In genomic region chr11:98360866-98361521, GRCm38 (mm10) we compare ENCODE assay signal across 8 mouse cellular contexts. TPM values are rescaled to one million over a fixed set of nuclear protein-coding genes. Genes with fewer than 3 reads are reported as not detected.
DNase-seq lines count a peak whose midpoint lies in the region; ATAC-seq and TF ChIP-seq lines count a peak whose summit lies in the region.

No protein-coding gene starts in this region.

- no peak overlapping the region; the same call in 1 of the 2 replicates for H3K4me2 ChIP-seq in embryonic facial prominence, embryonic 14.5 days (ENCODE audit: low read depth, low read length)
- no peak overlapping the region for H3K4me2 ChIP-seq in limb, embryonic 13.5 days (replicated peaks)
- 0 out of 2 replicates have a peak overlapping the region, but pooled peaks have one; percentile 2 for H3K4me2 ChIP-seq in neural tube, embryonic 15.5 days

- peaks cover 37% of the 10 kb centered on the region; the same call in 1 of the 2 replicates for H3K79me2 ChIP-seq in liver, adult 2 months (ENCODE audit: control insufficient read depth, insufficient read depth, low read length)

- 81% methylated on average over 9 of the region's 9 CpGs for WGBS in liver, adult 2 months
- WGBS in embryonic facial prominence, embryonic 14.5 days: 43% methylated on average over 9 of the region's 9 CpGs
- WGBS in limb, embryonic 13.5 days: 80% methylated on average over 9 of the region's 9 CpGs
- 24% methylated on average over 9 of the region's 9 CpGs for WGBS in neural tube, embryonic 15.5 days

- no peaks in the 10 kb centered on the region for H3K9me3 ChIP-seq in embryonic facial prominence, embryonic 14.5 days (ENCODE audit: control insufficient read depth, low read length)
- H3K9me3 ChIP-seq in limb, embryonic 13.5 days: no peaks in the 10 kb centered on the region
- H3K9me3 ChIP-seq in neural tube, embryonic 15.5 days (replicated peaks): no peaks in the 10 kb centered on the region

- ATAC-seq in embryonic facial prominence, embryonic 14.5 days (ENCODE audit: low read depth): no peak
- ATAC-seq in limb, embryonic 13.5 days (ENCODE audit: low FRiP score, low read depth): no peak
- ATAC-seq in neural tube, embryonic 15.5 days (ENCODE audit: low FRiP score): no peak

- no peaks in the 10 kb centered on the region for H3K27me3 ChIP-seq in liver, adult 2 months (ENCODE audit: control insufficient read depth, insufficient read depth, low read length)
- no peaks in the 10 kb centered on the region for H3K27me3 ChIP-seq in embryonic facial prominence, embryonic 14.5 days (replicated peaks; ENCODE audit: control insufficient read depth, insufficient read depth, low read length)
- no peaks in the 10 kb centered on the region for H3K27me3 ChIP-seq in limb, embryonic 13.5 days
- H3K27me3 ChIP-seq in neural tube, embryonic 15.5 days (replicated peaks): no peaks in the 10 kb centered on the region

- no peaks in the 10 kb centered on the region for H3K36me3 ChIP-seq in liver, adult 2 months (ENCODE audit: control insufficient read depth, insufficient read depth, low read length)
- H3K36me3 ChIP-seq in embryonic facial prominence, embryonic 14.5 days (ENCODE audit: control insufficient read depth, insufficient read depth, low read length): no peaks in the 10 kb centered on the region
- H3K36me3 ChIP-seq in limb, embryonic 13.5 days: no peaks in the 10 kb centered on the region
- H3K36me3 ChIP-seq in neural tube, embryonic 15.5 days: no peaks in the 10 kb centered on the region

- H3K4me3 ChIP-seq in liver, adult 2 months (ENCODE audit: insufficient read depth, low read depth, low read length): no peak overlapping the region
- no peak overlapping the region for H3K4me3 ChIP-seq in embryonic facial prominence, embryonic 14.5 days (ENCODE audit: low read depth, low read length)
- H3K4me3 ChIP-seq in limb, embryonic 13.5 days: no peak overlapping the region
- no peak overlapping the region for H3K4me3 ChIP-seq in neural tube, embryonic 15.5 days (replicated peaks)

- H3K9ac ChIP-seq in liver, adult 2 months (ENCODE audit: low read depth, low read length): no peak overlapping the region
- H3K9ac ChIP-seq in embryonic facial prominence, embryonic 14.5 days (ENCODE audit: low read depth, low read length): 0 out of 2 replicates have a peak overlapping the region, but pooled peaks have one; percentile 21
- peak overlapping the region; percentile 45 for H3K9ac ChIP-seq in limb, embryonic 13.5 days
- H3K9ac ChIP-seq in neural tube, embryonic 15.5 days (replicated peaks): 0 out of 2 replicates have a peak overlapping the region, but pooled peaks have one; percentile 0

- H3K27ac ChIP-seq in liver, adult 2 months (replicated peaks; ENCODE audit: insufficient read depth, low read depth, low read length): peak overlapping the region; percentile 46
- no peak overlapping the region for H3K27ac ChIP-seq in embryonic facial prominence, embryonic 14.5 days (replicated peaks; ENCODE audit: low read depth, low read length)
- no peak overlapping the region for H3K27ac ChIP-seq in limb, embryonic 13.5 days
- H3K27ac ChIP-seq in neural tube, embryonic 15.5 days (replicated peaks): peak overlapping the region; percentile 68

- no peak for TF ChIP-seq CTCF in liver, adult 2 months (IDR thresholded peaks at IDR 0.05; ENCODE audit: low read depth, low read length)

- no peak for TF ChIP-seq POLR2A in liver, adult 2 months (IDR thresholded peaks at IDR 0.05; ENCODE audit: extremely low read depth, insufficient read depth, low read length)

- H3K4me1 ChIP-seq in liver, adult 2 months (ENCODE audit: control insufficient read depth, insufficient read depth, low read length): peaks cover 27% of the 10 kb centered on the region
- peaks cover 8% of the 10 kb centered on the region; the same call in 1 of the 2 replicates for H3K4me1 ChIP-seq in embryonic facial prominence, embryonic 14.5 days (ENCODE audit: control insufficient read depth, insufficient read depth, low read length)
- H3K4me1 ChIP-seq in limb, embryonic 13.5 days: peaks cover 23% of the 10 kb centered on the region
- H3K4me1 ChIP-seq in neural tube, embryonic 15.5 days: peaks cover 49% of the 10 kb centered on the region

- DNase-seq in liver, adult 2 months (ENCODE audit: extremely low read depth, low read depth, low spot score): peak; percentile 27
- no peak for DNase-seq in liver
- DNase-seq in embryonic facial prominence, embryonic 14.5 days (ENCODE audit: low spot score): no peak
- no peak for DNase-seq in cerebellum, postnatal 4 days (ENCODE audit: low spot score in 2 of 2)
- no peak for DNase-seq in frontal cortex, postnatal 10 days (ENCODE audit: low spot score in 2 of 2)
- DNase-seq in ovary, adult 18-20 months (ENCODE audit: low spot score): no peak

RNA-seq across cellular contexts. Expression of gene Stard3, which starts 2.8 kb away (rescaled TPM):
- 11.9 and 17.2 TPM in 2 replicates for total RNA-seq in liver, adult 2 months (2014; rRNA removed)
- polyA plus RNA-seq in liver, adult 2 months (2012; rRNA removed): 30.0 and 41.1 TPM in 2 replicates
- polyA plus RNA-seq in embryonic facial prominence, embryonic 14.5 days (2014; fragmentation: Nextera tagmentation; extraction: Ambion mirVana): 31.0 and 32.8 TPM in 2 replicates
- polyA plus RNA-seq in limb, embryonic 13.5 days (2015; fragmentation: Nextera tagmentation; extraction: Ambion mirVana): 41.9 and 43.2 TPM in 2 replicates
- polyA plus RNA-seq in neural tube, embryonic 15.5 days (2015; fragmentation: Nextera tagmentation; extraction: Ambion mirVana): 31.6 and 37.6 TPM in 2 replicates

RNA-seq across cellular contexts. Expression of gene Ppp1r1b, which starts 12.8 kb away (rescaled TPM):
- 0.55 and 0.87 TPM in 2 replicates for total RNA-seq in liver, adult 2 months (2014; rRNA removed)
- polyA plus RNA-seq in liver, adult 2 months (2012; rRNA removed): 2.8 and 4.3 TPM in 2 replicates
- 4.1 and 5.1 TPM in 2 replicates for polyA plus RNA-seq in embryonic facial prominence, embryonic 14.5 days (2014; fragmentation: Nextera tagmentation; extraction: Ambion mirVana)
- polyA plus RNA-seq in limb, embryonic 13.5 days (2015; fragmentation: Nextera tagmentation; extraction: Ambion mirVana): 1.5 and 1.9 TPM in 2 replicates
- polyA plus RNA-seq in neural tube, embryonic 15.5 days (2015; fragmentation: Nextera tagmentation; extraction: Ambion mirVana): 2.5 and 3.7 TPM in 2 replicates

RNA-seq across cellular contexts. Expression of gene Tcap, which starts 22.6 kb away (rescaled TPM):
- total RNA-seq in liver, adult 2 months (2014; rRNA removed): 3.5 TPM in 1 of 2 replicates, not detected in the other
- 0.10 and 0.16 TPM in 2 replicates for polyA plus RNA-seq in liver, adult 2 months (2012; rRNA removed)
- polyA plus RNA-seq in embryonic facial prominence, embryonic 14.5 days (2014; fragmentation: Nextera tagmentation; extraction: Ambion mirVana): 22.8 and 27.7 TPM in 2 replicates
- 11.3 and 12.9 TPM in 2 replicates for polyA plus RNA-seq in limb, embryonic 13.5 days (2015; fragmentation: Nextera tagmentation; extraction: Ambion mirVana)
- 1.4 and 1.7 TPM in 2 replicates for polyA plus RNA-seq in neural tube, embryonic 15.5 days (2015; fragmentation: Nextera tagmentation; extraction: Ambion mirVana)

RNA-seq across cellular contexts. Expression of gene Pnmt, which starts 25.3 kb away (rescaled TPM):
- total RNA-seq in liver, adult 2 months (2014; rRNA removed): 1.7 TPM in 1 of 2 replicates, not detected in the other
- not detected in 2 replicates for polyA plus RNA-seq in liver, adult 2 months (2012; rRNA removed)
- polyA plus RNA-seq in embryonic facial prominence, embryonic 14.5 days (2014; fragmentation: Nextera tagmentation; extraction: Ambion mirVana): 0.49 and 0.59 TPM in 2 replicates
- 1.4 and 1.6 TPM in 2 replicates for polyA plus RNA-seq in limb, embryonic 13.5 days (2015; fragmentation: Nextera tagmentation; extraction: Ambion mirVana)
- polyA plus RNA-seq in neural tube, embryonic 15.5 days (2015; fragmentation: Nextera tagmentation; extraction: Ambion mirVana): 2.2 and 2.9 TPM in 2 replicates

RNA-seq across cellular contexts. Expression of gene Neurod2, which starts 31.5 kb away (rescaled TPM):
- not detected in 2 replicates for total RNA-seq in liver, adult 2 months (2014; rRNA removed)
- not detected in 2 replicates for polyA plus RNA-seq in liver, adult 2 months (2012; rRNA removed)
- polyA plus RNA-seq in embryonic facial prominence, embryonic 14.5 days (2014; fragmentation: Nextera tagmentation; extraction: Ambion mirVana): 0.10 TPM in 1 of 2 replicates, not detected in the other
- polyA plus RNA-seq in limb, embryonic 13.5 days (2015; fragmentation: Nextera tagmentation; extraction: Ambion mirVana): not detected in 2 replicates
- 13.7 and 16.3 TPM in 2 replicates for polyA plus RNA-seq in neural tube, embryonic 15.5 days (2015; fragmentation: Nextera tagmentation; extraction: Ambion mirVana)

Comparison
In these comparisons a context has a peak if more than half of its experiments do, and no peak if none do; other contexts are left out.
1. H3K27ac ChIP-seq: peak in liver, adult 2 months (single experiment) and neural tube, embryonic 15.5 days (single experiment); none in embryonic facial prominence, embryonic 14.5 days (single experiment) and limb, embryonic 13.5 days (single experiment).